Mouse (Mus musculus): ENCODE results near the gene Siah1a. TPM values are rescaled to one million over a fixed set of nuclear protein-coding genes. Genes with fewer than 3 reads are reported as not detected.

The Siah1a gene
- polyA plus RNA-seq, 1 experiment: 8.0 TPM

DNA sequence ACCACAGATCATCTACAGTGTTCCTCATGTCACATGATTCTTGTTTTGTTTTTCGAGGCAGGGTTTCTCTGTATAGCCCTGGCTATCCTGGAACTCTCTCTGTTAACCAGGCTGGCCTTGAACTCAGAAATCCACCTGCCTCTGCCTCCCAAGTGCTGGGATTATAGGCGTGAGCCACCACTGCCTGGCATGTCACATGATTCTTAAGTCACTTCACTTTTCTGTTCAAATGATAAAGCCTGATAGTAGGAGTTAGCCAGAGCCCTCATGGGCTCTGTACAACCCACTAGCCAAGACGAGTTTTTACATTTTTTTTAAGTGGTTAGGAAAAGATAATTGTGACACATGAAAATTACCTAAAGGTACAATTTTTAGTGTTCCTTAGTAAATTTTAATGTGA lies 12.9 kb upstream of the Siah1a start:
- TF ChIP-seq GATA1 (IDR thresholded peaks at IDR 0.05; ENCODE audit: low read length): no peak

GRCm38 (mm10) chr8:86756948-86757733 lies 11.4 kb upstream of the Siah1a start:
- no peak for TF ChIP-seq GATA1 (IDR thresholded peaks at IDR 0.05; ENCODE audit: low read length)

DNA sequence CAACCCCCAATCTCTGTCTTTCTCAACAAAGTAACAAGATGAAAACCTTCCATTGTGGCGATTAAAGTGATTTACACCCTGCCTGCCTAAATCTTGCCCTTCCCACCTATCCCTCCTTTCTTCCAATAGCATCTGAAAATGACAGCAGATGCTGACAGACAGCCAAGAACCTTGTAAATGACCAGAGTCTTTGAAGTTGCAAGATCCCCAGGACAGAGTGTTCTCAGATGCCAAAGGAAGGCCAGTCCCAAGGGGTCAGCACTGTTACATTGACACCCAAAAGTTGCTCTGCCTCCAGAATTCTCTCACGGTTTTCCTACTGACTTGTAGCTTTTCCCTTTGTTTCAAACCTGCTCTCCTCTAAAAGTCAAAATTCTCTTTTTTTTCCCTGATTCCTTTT lies 4.1 kb upstream of the Siah1a start:
- no peak for TF ChIP-seq GATA1 (IDR thresholded peaks at IDR 0.05; ENCODE audit: low read length)

- TF ChIP-seq GATA1 (IDR thresholded peaks at IDR 0.05; ENCODE audit: low read length): no peak
Measured at GRCm38 (mm10) chr8:86746511-86746910, 777 bp upstream of the Siah1a start.

- no peak for TF ChIP-seq GATA1 (IDR thresholded peaks at IDR 0.05; ENCODE audit: low read length)
Measured at GRCm38 (mm10) chr8:86745935-86746441, 254 bp upstream of the Siah1a start.

DNA sequence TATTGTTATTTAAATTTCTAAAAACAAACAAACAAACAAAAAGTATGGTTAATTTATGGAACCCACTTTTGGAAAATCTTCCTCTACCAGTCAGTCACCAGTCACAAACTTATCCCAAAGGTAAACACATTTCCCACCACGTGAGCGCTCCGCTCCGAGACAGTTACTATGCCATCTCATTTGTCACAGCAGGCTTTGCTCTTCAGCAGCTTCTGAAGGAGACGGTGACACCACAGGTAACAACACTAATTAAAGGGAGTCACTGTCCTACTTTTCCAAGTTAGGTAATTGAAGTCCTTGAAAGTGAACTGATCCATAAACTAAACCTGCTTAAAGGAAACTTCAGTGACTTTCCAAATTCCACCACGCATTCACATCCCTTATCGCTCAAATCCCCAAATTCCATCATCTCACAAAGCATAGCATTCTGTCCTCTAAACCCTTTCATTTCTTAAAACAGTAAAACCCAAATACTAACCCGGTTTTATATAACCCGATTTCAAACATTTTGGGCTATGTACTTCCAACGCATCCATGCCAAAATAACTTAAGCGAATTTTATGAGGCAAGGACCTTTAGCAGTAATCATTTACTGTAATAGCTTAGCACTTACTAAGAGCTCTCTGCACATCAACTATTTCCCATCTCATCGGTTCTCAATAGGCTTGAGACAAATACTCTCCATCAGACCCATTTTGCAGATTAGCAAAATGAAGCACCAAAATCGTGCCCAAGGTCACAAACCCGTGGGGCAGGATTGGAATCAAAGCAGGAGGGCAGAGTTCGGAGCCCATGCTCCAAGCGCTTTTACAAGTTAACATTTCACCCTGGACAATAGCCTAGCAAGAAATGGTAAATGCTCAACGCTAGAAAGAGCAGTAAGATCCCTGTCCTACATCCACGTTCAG lies 1.2 kb downstream of the Siah1a start:
- no peak for TF ChIP-seq GATA1 (IDR thresholded peaks at IDR 0.05; ENCODE audit: low read length)

DNA sequence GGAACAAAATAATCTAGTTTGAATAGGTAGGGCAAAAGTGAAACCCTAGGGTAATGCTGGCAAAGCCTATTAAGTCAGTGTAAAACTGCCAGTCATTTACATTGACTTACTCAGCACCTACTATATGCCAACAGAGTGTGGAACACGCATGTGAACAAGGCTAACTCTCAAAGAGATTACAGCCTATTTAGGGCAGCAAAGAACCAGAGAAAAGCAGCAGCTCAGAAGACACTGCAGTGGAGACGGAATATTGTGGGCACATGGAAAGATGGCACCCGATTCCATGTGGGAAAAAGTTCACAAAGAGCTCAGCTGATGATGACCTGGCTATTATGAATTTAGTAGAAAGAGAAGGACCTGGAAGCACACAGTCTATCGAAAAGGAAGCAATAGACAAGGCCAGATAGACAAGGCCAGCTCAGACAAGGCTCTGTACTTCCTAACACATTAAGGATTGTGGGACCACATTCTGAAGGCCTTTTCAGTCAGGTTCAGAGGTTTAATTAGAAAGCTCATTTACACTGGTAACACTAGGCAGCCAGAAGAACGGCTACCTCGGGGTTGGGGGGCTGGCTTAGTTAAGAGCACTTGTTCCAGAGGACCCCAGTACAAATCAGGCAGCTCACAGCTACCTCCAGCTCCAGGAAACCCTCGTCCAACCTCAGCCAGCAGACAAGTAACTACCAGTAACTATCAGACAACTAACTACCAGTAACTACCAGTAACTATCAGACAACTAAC lies 3.0 kb downstream of the Siah1a start:
- no peak for TF ChIP-seq GATA1 (IDR thresholded peaks at IDR 0.05; ENCODE audit: low read length)

DNA sequence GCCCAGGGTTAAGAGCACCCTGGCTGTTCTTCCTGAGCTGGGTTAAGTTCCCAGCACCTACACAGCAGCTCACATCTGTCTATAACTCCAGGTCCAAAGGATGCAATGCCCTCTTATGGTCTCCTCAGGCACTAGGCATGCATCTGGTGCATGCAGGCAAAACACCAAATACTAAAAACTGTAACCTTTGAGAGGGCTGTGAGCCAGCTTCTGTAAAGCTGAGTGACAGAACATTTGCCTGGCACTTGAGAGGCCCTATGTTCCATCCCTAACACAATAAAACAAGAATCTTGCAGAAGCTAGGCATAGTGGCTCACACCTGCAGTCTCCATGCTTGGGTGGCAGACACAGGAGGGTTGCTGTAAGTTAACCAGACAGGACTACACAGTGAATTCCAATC lies 4.1 kb downstream of the Siah1a start:
- TF ChIP-seq GATA1 (IDR thresholded peaks at IDR 0.05; ENCODE audit: low read length): no peak

DNA sequence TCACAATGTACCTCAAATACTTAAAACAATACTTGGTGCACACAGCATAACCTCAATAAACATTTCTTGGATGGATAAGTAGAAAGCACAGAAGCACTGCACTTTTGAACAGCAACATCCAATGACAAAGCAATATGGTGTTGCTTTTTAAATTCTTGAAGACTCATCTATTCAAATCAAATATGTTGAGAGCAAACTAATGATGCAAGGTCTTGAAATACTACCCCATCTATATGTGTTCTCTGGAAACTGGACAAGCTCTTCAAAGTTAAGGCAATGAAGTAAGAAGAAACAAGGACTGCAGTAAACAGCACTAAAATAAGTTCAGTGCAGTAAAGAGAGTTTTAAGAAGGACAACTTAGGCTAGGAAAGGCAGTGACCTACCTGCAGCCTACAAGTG lies 4.8 kb downstream of the Siah1a start:
- TF ChIP-seq GATA1 (IDR thresholded peaks at IDR 0.05; ENCODE audit: low read length): no peak

DNA sequence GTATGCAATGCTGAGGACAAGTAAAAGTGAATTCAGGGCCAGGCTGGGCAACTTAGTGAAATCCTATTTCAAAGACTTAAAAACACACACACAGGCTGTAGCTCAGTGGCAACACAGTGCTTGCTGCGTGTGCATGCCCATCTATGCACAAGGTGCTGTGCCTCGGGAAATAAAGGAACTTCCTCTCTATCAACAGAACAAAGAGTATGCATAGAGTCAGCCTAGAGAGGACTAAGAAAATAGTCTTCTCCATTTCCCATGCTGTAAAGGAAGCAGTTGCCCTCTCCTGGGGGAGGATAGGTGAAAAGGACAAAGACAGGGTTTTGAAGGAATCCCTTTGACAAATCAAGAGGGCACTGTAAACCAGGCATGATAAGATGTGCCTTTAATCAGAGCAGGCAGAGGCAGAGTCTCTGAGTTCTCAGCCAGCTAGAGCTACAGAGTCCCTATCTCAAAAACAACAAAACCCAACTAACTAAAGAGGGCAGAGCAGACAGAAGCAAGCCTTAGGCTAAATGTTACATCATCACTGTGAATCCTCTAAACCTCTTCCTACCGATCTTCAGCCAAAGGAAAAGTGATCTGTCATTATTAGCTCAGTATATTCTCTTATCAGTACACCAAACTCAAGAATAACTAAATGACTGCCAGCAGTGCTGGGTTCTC lies 10.2 kb downstream of the Siah1a start:
- no peak for TF ChIP-seq GATA1 (IDR thresholded peaks at IDR 0.05; ENCODE audit: low read length)

DNA sequence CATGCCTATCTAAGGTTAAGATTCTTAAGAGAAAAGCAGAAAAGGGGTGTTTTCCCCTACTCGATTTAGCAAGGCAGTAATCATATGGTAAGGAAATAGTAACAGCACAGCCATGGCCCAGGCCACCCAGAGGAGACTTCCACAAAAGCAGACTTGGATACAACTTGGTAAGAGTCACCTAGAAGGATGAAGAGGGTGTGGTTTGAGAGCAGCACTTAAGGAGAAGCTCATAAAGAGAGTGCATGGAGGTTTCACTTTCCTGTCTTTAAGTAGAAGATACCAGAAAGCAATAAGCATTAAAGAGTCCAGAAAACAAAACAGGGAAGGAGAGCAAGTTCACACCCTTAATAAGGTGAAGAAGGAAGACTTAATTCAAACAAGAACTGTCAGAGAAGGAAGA lies 10.8 kb downstream of the Siah1a start:
- TF ChIP-seq GATA1 (IDR thresholded peaks at IDR 0.05; ENCODE audit: low read length): no peak

DNA sequence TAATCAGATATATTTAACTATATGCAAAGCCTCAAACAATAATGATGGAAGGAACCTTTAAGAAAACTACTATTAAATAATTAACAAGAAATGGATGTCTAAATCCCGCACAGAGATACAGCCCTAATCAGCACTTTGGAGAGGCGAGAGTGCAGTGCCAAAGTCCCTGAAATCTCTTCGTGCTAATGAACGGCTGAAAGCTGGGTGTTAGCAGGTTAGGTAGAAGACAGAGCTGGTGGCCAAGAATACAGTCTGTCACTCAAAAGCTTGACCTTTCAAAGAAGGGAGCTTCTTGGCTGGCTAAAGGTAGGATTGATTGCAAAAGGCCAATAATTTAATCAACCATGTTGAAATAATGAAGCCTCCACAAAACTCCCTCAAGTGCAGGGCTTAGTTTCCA lies 11.6 kb downstream of the Siah1a start:
- TF ChIP-seq GATA1 (IDR thresholded peaks at IDR 0.05; ENCODE audit: low read length): no peak

DNA sequence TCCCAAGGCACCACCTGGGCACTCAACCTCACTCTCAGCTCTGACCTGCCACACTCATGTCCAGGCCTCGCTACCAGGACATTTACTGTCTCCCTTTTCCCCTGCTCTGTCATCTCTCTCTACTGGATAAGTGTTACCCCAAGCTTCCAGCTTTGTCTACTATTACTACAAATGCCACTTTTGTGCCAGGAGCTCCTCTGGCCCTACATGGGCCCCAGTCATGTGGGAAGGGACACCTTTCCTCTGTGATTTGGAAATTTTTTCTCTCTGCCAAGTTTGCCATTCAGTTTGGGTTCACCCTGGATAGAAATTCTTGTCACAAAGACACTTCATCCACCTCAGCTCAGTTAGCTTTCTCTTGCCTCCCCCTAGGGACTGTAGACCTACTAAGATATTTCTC lies 14.9 kb downstream of the Siah1a start:
- no peak for TF ChIP-seq GATA1 (IDR thresholded peaks at IDR 0.05; ENCODE audit: low read length)

GRCm38 (mm10) chr8:86730303-86730702 lies 15.4 kb downstream of the Siah1a start:
- TF ChIP-seq GATA1 (IDR thresholded peaks at IDR 0.05; ENCODE audit: low read length): no peak

All from G1E-ER4 (cell line).